Mouse (Mus musculus): Measurements from ENCODE around the gene Sh3glb1. TPM values are rescaled to one million over a fixed set of nuclear protein-coding genes. Genes with fewer than 3 reads are reported as not detected.

Sh3glb1 gene
- total and polyA plus RNA-seq, 2 experiments from 2014 or later = 118 to 128 TPM

DNA sequence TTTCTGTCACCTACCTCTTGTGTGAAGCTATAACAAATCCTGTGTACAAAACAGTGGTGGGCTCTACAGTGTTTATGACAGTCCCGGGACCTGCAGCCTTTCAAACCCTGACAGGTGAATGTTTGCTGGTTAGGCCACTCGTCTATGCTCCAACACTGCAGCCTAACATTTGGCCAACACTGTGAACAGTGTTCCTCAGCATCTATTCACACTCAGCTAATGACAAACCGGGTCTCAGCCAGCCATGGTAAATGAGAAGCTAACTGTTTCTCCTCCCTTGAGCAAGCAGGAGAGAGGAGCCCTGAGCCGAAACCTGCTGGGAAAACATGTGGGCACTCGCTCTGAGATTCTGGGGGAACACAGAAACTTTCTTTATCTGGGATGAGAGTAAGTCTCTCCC lies 84.9 kb downstream of the Sh3glb1 start:
- DNase-seq (no peak), ATAC-seq (no peak)
- H3K27ac ChIP-seq (ENCODE audit: low read depth, low read length) = no peak overlapping the region
- no peak overlapping the region for H3K4me3 ChIP-seq (ENCODE audit: low read depth, low read length)
- no peak for TF ChIP-seq CTCF (IDR thresholded peaks at IDR 0.05; ENCODE audit: low read depth)
- no peak overlapping the region for H3K9ac ChIP-seq
- WGBS = 90% methylated on average over 5 of the region's 5 CpGs
- no peaks in the 10 kb centered on the region for H3K9me3 ChIP-seq (ENCODE audit: low read length)
- H3K36me3 ChIP-seq (ENCODE audit: insufficient read depth) = no peaks in the 10 kb centered on the region
- H3K4me1 ChIP-seq (ENCODE audit: insufficient read depth) = no peaks in the 10 kb centered on the region
- H3K27me3 ChIP-seq (ENCODE audit: insufficient read depth, low read length) = no peaks in the 10 kb centered on the region
- H3K4me2 ChIP-seq (ENCODE audit: low read depth) = no peak overlapping the region

Other genes with a start within 250 kb of the Sh3glb1 start
- 47.1 and 57.7 TPM in 2 replicates for gene Hs2st1, start 150.2 kb downstream of the Sh3glb1 start, total RNA-seq (2014; rRNA removed)
- gene Hs2st1, start 150.2 kb downstream of the Sh3glb1 start, polyA plus RNA-seq (2015; fragmentation: Nextera tagmentation; extraction: Ambion mirVana) = 9.9 and 14.1 TPM in 2 replicates
- 347 and 486 TPM in 2 replicates for gene Selenof, start 150.0 kb downstream of the Sh3glb1 start, total RNA-seq (2014; rRNA removed)
- 660 and 719 TPM in 2 replicates for gene Selenof, start 150.0 kb downstream of the Sh3glb1 start, polyA plus RNA-seq (2015; fragmentation: Nextera tagmentation; extraction: Ambion mirVana)
- 0.92 and 1.2 TPM in 2 replicates for gene Clca3a1, start 40.6 kb upstream of the Sh3glb1 start, total RNA-seq (2014; rRNA removed)
- gene Clca3a1, start 40.6 kb upstream of the Sh3glb1 start, polyA plus RNA-seq (2015; fragmentation: Nextera tagmentation; extraction: Ambion mirVana) = 0.93 and 1.4 TPM in 2 replicates
- 0.33 and 0.54 TPM in 2 replicates for gene Clca3a2, start 99.2 kb upstream of the Sh3glb1 start, total RNA-seq (2014; rRNA removed)
- gene Clca3a2, start 99.2 kb upstream of the Sh3glb1 start, polyA plus RNA-seq (2015; fragmentation: Nextera tagmentation; extraction: Ambion mirVana) = 0.06 and 0.42 TPM in 2 replicates
- not detected in 2 replicates for gene Clca3b, start 129.0 kb upstream of the Sh3glb1 start, total RNA-seq (2014; rRNA removed)
- not detected in 2 replicates for gene Clca3b, start 129.0 kb upstream of the Sh3glb1 start, polyA plus RNA-seq (2015; fragmentation: Nextera tagmentation; extraction: Ambion mirVana)
- gene Clca4b, start 212.2 kb upstream of the Sh3glb1 start, total RNA-seq (2014; rRNA removed) = not detected in 2 replicates
- gene Clca4b, start 212.2 kb upstream of the Sh3glb1 start, polyA plus RNA-seq (2015; fragmentation: Nextera tagmentation; extraction: Ambion mirVana) = not detected in 2 replicates

Measured in forebrain, postnatal 0 days (tissue).